Mouse (Mus musculus): Measurements from ENCODE around the gene Lrguk. TPM values are rescaled to one million over a fixed set of nuclear protein-coding genes. Genes with fewer than 3 reads are reported as not detected.

Lrguk gene
- total RNA-seq, 2 experiments from 2014 or later: 1.7 to 2.0 TPM

GRCm38 (mm10) chr6:34059741-34060140 lies 30.5 kb downstream of the Lrguk start:
- DNase-seq (ENCODE audit: low spot score in 2 of 2): no peak

- DNase-seq (ENCODE audit: low spot score in 2 of 2): no peak
Measured at GRCm38 (mm10) chr6:34066790-34067189, 37.5 kb downstream of the Lrguk start.

GRCm38 (mm10) chr6:34067271-34067670 lies 38.0 kb downstream of the Lrguk start:
- DNase-seq (ENCODE audit: low spot score in 2 of 2): no peak

GRCm38 (mm10) chr6:34071936-34072335 lies 42.7 kb downstream of the Lrguk start:
- no peak for DNase-seq (ENCODE audit: low spot score in 2 of 2)

GRCm38 (mm10) chr6:34073931-34074442 lies 44.7 kb downstream of the Lrguk start:
- DNase-seq (ENCODE audit: low spot score in 2 of 2): no peak

- no peak for DNase-seq (ENCODE audit: low spot score in 2 of 2)
Measured at GRCm38 (mm10) chr6:34075520-34075919, 46.3 kb downstream of the Lrguk start.

- DNase-seq (ENCODE audit: low spot score in 2 of 2): no peak
Measured at GRCm38 (mm10) chr6:34083471-34083870, 54.2 kb downstream of the Lrguk start.

DNA sequence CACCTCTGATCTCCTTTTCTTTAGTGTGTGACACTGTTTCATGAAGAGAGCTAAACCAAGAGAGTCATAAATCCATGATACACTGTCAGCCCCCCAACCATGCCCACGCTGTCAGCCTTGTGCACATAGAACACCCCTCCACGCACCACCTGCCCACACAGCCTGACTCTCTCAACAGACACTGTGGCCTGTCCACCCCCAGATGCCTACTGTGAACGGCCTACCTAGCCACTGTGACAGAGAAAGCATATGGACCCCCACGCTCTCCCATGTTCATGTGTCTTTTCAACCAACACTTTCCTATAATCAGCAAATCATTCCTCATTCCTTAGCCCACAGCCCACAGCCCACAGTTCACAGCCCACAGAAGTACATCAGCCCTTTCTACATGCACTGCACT lies 58.5 kb downstream of the Lrguk start:
- DNase-seq (ENCODE audit: low spot score in 2 of 2): no peak

DNA sequence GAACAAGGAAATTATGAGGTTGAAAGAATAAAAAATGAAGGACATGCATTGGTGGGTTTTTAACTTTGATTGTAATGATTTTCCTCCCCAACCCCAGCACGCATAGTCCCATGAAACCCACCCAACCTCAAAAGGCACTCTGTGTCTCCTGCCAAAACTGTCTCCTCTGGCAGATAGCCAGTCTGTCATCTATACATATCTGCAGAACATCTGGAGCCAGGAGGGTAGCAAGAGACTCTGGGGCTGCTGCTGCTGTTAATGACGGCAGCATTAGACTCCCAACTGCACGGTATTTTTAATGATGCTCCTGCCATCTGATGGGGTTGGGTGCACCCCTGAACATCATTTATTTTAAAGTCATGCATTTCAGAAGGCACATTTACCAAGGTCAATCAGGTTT lies 59.7 kb downstream of the Lrguk start:
- DNase-seq (ENCODE audit: low spot score in 2 of 2): no peak

DNA sequence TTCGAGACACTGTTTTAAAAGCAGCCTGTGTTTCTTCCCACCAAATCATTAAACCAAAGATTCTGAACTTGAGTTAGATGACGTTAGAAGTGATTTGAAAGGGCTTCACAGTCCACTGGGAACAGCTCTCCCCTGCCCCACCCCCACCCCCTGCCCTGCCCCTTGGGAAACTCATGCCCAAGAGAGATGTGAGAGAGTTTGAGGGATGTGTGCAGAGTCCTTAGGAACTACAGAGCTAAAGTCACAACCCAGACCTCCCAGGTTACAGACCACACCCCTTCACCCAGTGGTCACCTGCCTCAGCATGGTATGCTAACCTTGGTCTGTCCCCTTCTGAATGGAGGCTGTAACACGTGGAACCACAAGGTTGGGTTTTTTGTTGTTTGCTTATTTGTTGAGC lies 62.3 kb downstream of the Lrguk start:
- no peak for DNase-seq (ENCODE audit: low spot score in 2 of 2)

DNA sequence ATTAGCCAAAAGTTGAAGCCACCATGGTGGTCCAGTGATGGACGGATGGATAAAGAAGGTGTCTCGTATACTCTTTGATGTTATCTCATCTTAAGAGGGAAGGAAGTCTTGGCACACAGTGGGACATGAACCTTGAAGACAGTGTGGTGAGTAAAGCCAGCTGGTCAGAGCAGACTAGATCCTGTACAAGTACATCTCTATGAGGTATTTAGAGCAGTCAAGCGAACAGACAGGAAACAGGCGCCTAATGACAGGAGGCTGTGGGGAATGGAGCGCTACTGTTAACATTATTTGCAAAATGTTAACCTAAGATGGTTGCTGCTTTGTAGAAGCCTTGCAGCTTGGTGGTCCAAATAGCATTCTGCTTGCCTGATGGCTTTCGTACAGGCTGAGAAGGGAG lies 67.0 kb downstream of the Lrguk start:
- no peak for DNase-seq (ENCODE audit: low spot score in 2 of 2)

- no peak for DNase-seq (ENCODE audit: low spot score in 2 of 2)
Measured at GRCm38 (mm10) chr6:34096905-34097304, 67.7 kb downstream of the Lrguk start.

DNA sequence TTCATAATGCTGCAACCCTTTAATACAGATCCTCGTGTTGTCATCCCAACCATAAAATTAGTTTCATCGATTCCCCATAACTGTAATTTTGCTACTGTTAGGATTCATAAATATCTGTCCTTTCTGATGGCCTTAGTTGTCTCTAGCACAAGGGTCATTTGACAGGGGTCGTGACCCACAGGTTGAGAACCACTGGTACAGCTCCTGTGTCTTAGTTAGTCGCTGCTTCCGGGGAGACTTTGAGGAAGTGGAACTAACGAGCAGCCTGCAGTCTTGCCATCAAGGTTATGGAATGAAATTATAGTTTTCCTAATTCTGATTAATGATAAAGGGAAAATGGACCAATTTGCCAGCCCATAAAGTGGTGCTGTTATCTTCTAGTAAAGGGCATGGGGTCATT lies 70.5 kb downstream of the Lrguk start:
- no peak for DNase-seq (ENCODE audit: low spot score in 2 of 2)

GRCm38 (mm10) chr6:34101531-34102396 lies 72.5 kb downstream of the Lrguk start:
- DNase-seq (ENCODE audit: low spot score in 2 of 2): no peak

- DNase-seq (ENCODE audit: low spot score in 2 of 2): no peak
Measured at GRCm38 (mm10) chr6:34103251-34103920, 74.1 kb downstream of the Lrguk start.

GRCm38 (mm10) chr6:34110571-34110970 lies 81.3 kb downstream of the Lrguk start:
- DNase-seq (ENCODE audit: low spot score in 2 of 2): no peak

DNA sequence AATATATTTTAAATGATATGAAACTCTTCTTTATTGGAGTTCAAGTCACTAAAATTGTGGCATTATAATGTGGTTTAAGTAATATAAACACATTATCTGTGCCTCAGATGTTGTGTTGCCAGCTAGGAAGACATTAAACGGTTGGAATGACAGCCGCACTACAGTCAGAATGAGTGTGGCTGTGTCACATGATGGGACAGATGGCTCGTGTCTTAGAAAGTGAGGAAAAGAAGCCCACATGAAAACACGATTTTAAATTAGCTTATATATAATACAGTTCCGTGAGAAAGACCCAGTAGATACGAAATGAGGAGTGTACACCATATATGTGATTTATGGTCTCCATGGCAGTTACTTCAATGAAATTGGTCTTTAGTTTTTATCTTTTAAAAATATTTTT lies 82.2 kb downstream of the Lrguk start:
- no peak for DNase-seq (ENCODE audit: low spot score in 2 of 2)

GRCm38 (mm10) chr6:34116838-34117478 lies 87.7 kb downstream of the Lrguk start:
- DNase-seq (ENCODE audit: low spot score in 2 of 2): no peak

DNA sequence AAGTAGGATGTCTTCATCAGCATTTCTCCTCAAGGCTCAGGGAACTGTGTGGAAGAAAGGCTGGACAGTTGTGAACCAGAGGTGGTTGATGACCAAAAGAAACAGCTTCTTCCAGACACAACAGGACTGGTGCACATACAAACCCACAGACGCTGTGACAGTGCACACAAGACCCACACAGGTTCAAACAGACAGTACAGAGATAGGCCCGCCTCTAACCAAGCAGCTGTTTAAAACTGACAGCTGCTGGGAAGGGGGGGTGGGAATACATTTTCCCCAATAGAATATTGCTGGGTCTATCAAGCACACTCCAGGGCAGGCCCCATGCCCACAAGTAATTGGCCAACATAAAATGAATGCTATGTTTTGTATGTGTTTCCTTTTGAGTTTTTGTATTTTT lies 95.2 kb downstream of the Lrguk start:
- DNase-seq (ENCODE audit: low spot score in 2 of 2): no peak

GRCm38 (mm10) chr6:34129261-34129660 lies 100.0 kb downstream of the Lrguk start:
- DNase-seq (ENCODE audit: low spot score in 2 of 2): no peak

DNA sequence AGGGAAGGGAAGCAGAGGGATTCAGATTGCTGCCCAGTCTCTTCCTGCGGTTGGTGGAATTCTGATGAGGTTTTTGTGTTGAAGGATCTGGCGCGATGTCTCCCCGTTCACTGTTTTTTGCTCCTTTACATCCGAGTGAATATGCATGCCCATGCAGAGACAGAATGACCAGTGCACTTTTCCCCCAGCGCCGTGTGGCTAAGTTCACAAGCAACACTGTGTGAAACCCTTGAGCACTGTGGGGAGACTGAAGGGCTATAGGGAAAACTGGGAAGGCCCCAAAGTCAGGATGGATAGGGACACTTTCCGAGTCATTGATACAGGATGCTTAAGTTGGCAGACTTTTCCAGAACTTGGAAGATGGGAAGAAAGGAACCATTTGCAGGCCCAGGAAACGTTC lies 103.1 kb downstream of the Lrguk start:
- no peak for DNase-seq (ENCODE audit: low spot score in 2 of 2)

DNA sequence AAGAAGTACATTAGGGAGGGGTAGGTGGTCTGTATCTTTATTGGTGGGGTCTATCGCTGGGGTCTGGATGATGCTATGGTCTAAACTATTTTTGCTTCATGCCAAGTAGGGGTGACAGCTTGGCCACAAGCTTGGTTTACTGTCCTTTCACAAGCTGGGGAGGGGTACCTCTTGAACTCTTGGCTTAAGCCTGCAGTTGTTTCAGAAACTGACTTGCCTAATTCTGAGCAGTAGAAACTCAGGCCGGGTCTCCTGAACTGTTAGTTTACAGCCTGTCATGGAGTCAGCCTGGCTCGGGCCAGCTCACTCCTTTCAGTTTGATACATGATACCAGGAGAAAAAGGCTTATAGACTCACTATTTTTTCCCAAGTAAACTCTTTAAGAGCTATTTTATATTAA lies 109.1 kb downstream of the Lrguk start:
- no peak for DNase-seq (ENCODE audit: low spot score in 2 of 2)

Data from adrenal gland, postnatal 4 days (tissue).